Mouse (Mus musculus) liver, embryonic 14.5 days (tissue): ENCODE measurements around the gene Htt.

Source experiments
- CTCF ChIP-seq: IDR thresholded peaks from 2 replicates; pipeline ENCODE4 v1.5.1; 2016; ENCODE audit warnings: antibody characterized with exemption, low read depth, control low read depth
- EP300 ChIP-seq: IDR thresholded peaks from 2 replicates; pipeline ENCODE4 v1.6.1; 2016; ENCODE audit warnings: antibody characterized with exemption, low read depth

GRCm38 (mm10) chr5:34910504-34910815, 148.9 kb downstream of the Htt start:
- no peak; the same call in 1 of the 2 replicates for TF ChIP-seq EP300
- no peak for TF ChIP-seq CTCF
